ENCODE assay signal across 13 mouse cellular contexts in genomic region chr8:87473940-87474339, GRCm38 (mm10). TPM values are rescaled to one million over a fixed set of nuclear protein-coding genes. Genes with fewer than 3 reads are reported as not detected.
DNase-seq lines count a peak whose midpoint lies in the region; ATAC-seq lines count a peak whose summit lies in the region.
"Had no signal": no experiment of that assay in that cellular context is flagged by ENCODE, and none has a peak within 500 bp of the region (broad histone marks: within the 10 kb centered on the region; RNA-seq: fewer than 3 reads in every experiment).

No protein-coding gene starts in this region.

- peak overlapping the region; percentile 56 for H3K4me3 ChIP-seq in neural tube, embryonic 11.5 days (ENCODE audit: low read depth, low read length)
- H3K4me3 ChIP-seq in forebrain, embryonic 11.5 days (ENCODE audit: low read depth, low read length): peak overlapping the region; percentile 57; the same call in 1 of the 2 replicates
- no peak overlapping the region for H3K4me3 ChIP-seq in limb, embryonic 12.5 days (replicated peaks)

- no peaks in the 10 kb centered on the region for H3K36me3 ChIP-seq in neural tube, embryonic 11.5 days (ENCODE audit: control insufficient read depth, insufficient read depth, low read length)
- H3K36me3 ChIP-seq in forebrain, embryonic 11.5 days (ENCODE audit: control insufficient read depth, insufficient read depth, low read length): no peaks in the 10 kb centered on the region
- no peaks in the 10 kb centered on the region for H3K36me3 ChIP-seq in limb, embryonic 12.5 days
- H3K36me3 ChIP-seq: G1E had no signal

- peaks cover 51% of the 10 kb centered on the region for H3K27me3 ChIP-seq in neural tube, embryonic 11.5 days (ENCODE audit: control insufficient read depth, insufficient read depth, low read length)
- H3K27me3 ChIP-seq in forebrain, embryonic 11.5 days (ENCODE audit: control insufficient read depth, insufficient read depth, low read length): peaks cover 35% of the 10 kb centered on the region
- H3K27me3 ChIP-seq in limb, embryonic 12.5 days: peaks cover 81% of the 10 kb centered on the region

- no peak overlapping the region for H3K27ac ChIP-seq in neural tube, embryonic 11.5 days (ENCODE audit: low read depth, low read length)
- H3K27ac ChIP-seq in forebrain, embryonic 11.5 days (ENCODE audit: low read depth, low read length): no peak overlapping the region
- H3K27ac ChIP-seq in limb, embryonic 12.5 days: no peak overlapping the region

- peaks cover 15% of the 10 kb centered on the region for H3K4me1 ChIP-seq in neural tube, embryonic 11.5 days (ENCODE audit: control insufficient read depth, insufficient read depth, low read length)
- peaks cover 11% of the 10 kb centered on the region; the same call in 1 of the 2 replicates for H3K4me1 ChIP-seq in forebrain, embryonic 11.5 days (replicated peaks; ENCODE audit: control insufficient read depth, insufficient read depth, low read length)
- peaks cover 41% of the 10 kb centered on the region for H3K4me1 ChIP-seq in limb, embryonic 12.5 days (replicated peaks)

- H3K9me3 ChIP-seq in neural tube, embryonic 11.5 days (ENCODE audit: control insufficient read depth, low read length): no peaks in the 10 kb centered on the region
- H3K9me3 ChIP-seq in forebrain, embryonic 11.5 days (ENCODE audit: control insufficient read depth, low read length): no peaks in the 10 kb centered on the region
- H3K9me3 ChIP-seq in limb, embryonic 12.5 days: no peaks in the 10 kb centered on the region

- 37% methylated on average over 2 of the region's 2 CpGs for WGBS in neural tube, embryonic 11.5 days
- 31% methylated on average over 2 of the region's 2 CpGs for WGBS in forebrain, embryonic 11.5 days
- 31% methylated on average over 2 of the region's 2 CpGs for WGBS in limb, embryonic 12.5 days

- H3K4me2 ChIP-seq in neural tube, embryonic 11.5 days (ENCODE audit: low read depth): peak overlapping the region; percentile 94
- peak overlapping the region; percentile 95; the same call in 1 of the 2 replicates for H3K4me2 ChIP-seq in forebrain, embryonic 11.5 days (ENCODE audit: low read depth, low read length, severe bottlenecking)
- 0 out of 2 replicates have a peak overlapping the region, but pooled peaks have one; percentile 95 for H3K4me2 ChIP-seq in limb, embryonic 12.5 days

- ATAC-seq in neural tube, embryonic 11.5 days (ENCODE audit: insufficient read depth, low FRiP score, low TSS enrichment): no peak
- no peak for ATAC-seq in forebrain, embryonic 11.5 days (replicated peaks; ENCODE audit: low FRiP score)
- no peak for ATAC-seq in limb, embryonic 12.5 days (ENCODE audit: insufficient number of reproducible peaks, insufficient read depth, low FRiP score, low TSS enrichment, low read depth)
- no peak for ATAC-seq in erythroid progenitor cell, adult 5-6 weeks (replicated peaks; ENCODE audit: low FRiP score, poor library complexity, severe bottlenecking)
- ATAC-seq: inflammation-experienced regulatory T-cells, adult 6 months had no signal

- H3K9ac ChIP-seq in neural tube, embryonic 11.5 days (ENCODE audit: low read length): no peak overlapping the region
- no peak overlapping the region for H3K9ac ChIP-seq in forebrain, embryonic 11.5 days (ENCODE audit: low read length)
- no peak overlapping the region for H3K9ac ChIP-seq in limb, embryonic 12.5 days (replicated peaks)

- no peak for DNase-seq in neural tube, embryonic 11.5 days (ENCODE audit: low spot score)
- no peak for DNase-seq in neural tube, embryonic 10.5 days (ENCODE audit: extremely low spot score, low spot score)
- DNase-seq in forebrain, embryonic 11.5 days (ENCODE audit: low spot score): no peak
- no peak for DNase-seq in thymus, adult 18-20 months
- no peak for DNase-seq in urinary bladder, postnatal 10 days (ENCODE audit: low spot score)
- DNase-seq: thymus, postnatal 14 days had no signal

RNA-seq across cellular contexts. Expression of gene Cbln1, which starts 1.5 kb away (rescaled TPM):
- 5.2 TPM in 2 replicates for polyA plus RNA-seq in neural tube, embryonic 11.5 days (2014; fragmentation: Nextera tagmentation; extraction: Ambion mirVana)
- 9.9 and 10.8 TPM in 2 replicates for polyA plus RNA-seq in forebrain, embryonic 11.5 days (2014; fragmentation: Nextera tagmentation; extraction: Ambion mirVana)
- 3.8 and 4.2 TPM in 2 replicates for polyA plus RNA-seq in limb, embryonic 12.5 days (2016; fragmentation: Nextera tagmentation; extraction: Ambion mirVana)
- not detected in 2 replicates for total RNA-seq in erythroid progenitor cell, adult 5-6 weeks (2015; ENCODE audit: low replicate concordance)
- total RNA-seq in erythroid progenitor cell, adult 5-6 weeks (2017; ENCODE audit: low replicate concordance): 0.61 TPM in 1 of 2 replicates, not detected in the other
- total RNA-seq: common myeloid progenitor, adult 5-6 weeks; G1E; gastrocnemius, adult 8-10 months had no signal
- polyA plus RNA-seq: G1E; inflammation-experienced regulatory T-cells, adult 6 months; liver, embryonic 16.5 days had no signal
